Mouse (Mus musculus) midbrain, postnatal 0 days (tissue): Measurements from ENCODE around the gene Fbxw4. TPM values are rescaled to one million over a fixed set of nuclear protein-coding genes. Genes with fewer than 3 reads are reported as not detected.

Experiments
- ATAC-seq: fragments of 200-750 bp; cut with Nextera tagmentation; 2 replicates; pipeline ENCODE4 v1.8.0; 2017; ENCODE audit warnings: moderate number of reproducible peaks, mild to moderate bottlenecking, moderate TSS enrichment, moderate library complexity; ENCODE audit not compliant: low FRiP score
- DNase-seq: peaks from one replicate; pipeline ENCODE4 v3.0.0-alpha.2; 2015; ENCODE audit warnings: low spot score
- H3K27ac ChIP-seq: fragments of 300-500 bp; sonication (generic); 2 replicates; pipeline ENCODE4 v1.5.1; 2014; ENCODE audit warnings: low read depth, mild to moderate bottlenecking, low read length, mixed read lengths
- H3K27me3 ChIP-seq: fragments of 300-500 bp; sonication (generic); 2 replicates; pipeline ENCODE4 v1.6.1; 2014; ENCODE audit warnings: low read length, control low read depth, mixed read lengths; ENCODE audit not compliant: insufficient read depth
- H3K36me3 ChIP-seq: fragments of 300-500 bp; sonication (generic); 2 replicates; pipeline ENCODE4 v1.6.1; 2014; ENCODE audit warnings: low read length, control low read depth, mixed read lengths; ENCODE audit not compliant: insufficient read depth
- H3K4me1 ChIP-seq: fragments of 300-500 bp; sonication (generic); 2 replicates; pipeline ENCODE4 v1.6.1; 2014; ENCODE audit warnings: mild to moderate bottlenecking, control low read depth, antibody characterized with exemption, low read length, mixed read lengths; ENCODE audit not compliant: insufficient read depth
- H3K4me2 ChIP-seq: fragments of 300-500 bp; sonication (generic); 2 replicates; pipeline ENCODE4 v1.6.1; 2014; ENCODE audit warnings: low read depth, mild to moderate bottlenecking, low read length, mixed read lengths; ENCODE audit not compliant: poor library complexity, severe bottlenecking
- H3K4me3 ChIP-seq: fragments of 300-500 bp; sonication (generic); 2 replicates; pipeline ENCODE4 v1.5.1; 2014; ENCODE audit warnings: low read depth, mild to moderate bottlenecking, low read length, moderate library complexity
- H3K9ac ChIP-seq: fragments of 300-500 bp; sonication (generic); replicated peaks from 2 replicates; pipeline ENCODE4 v1.6.1; 2014; ENCODE audit warnings: mild to moderate bottlenecking, low read length, moderate library complexity, mixed read lengths; ENCODE audit not compliant: poor library complexity, severe bottlenecking
- H3K9me3 ChIP-seq: fragments of 300-500 bp; sonication (generic); 2 replicates; pipeline ENCODE4 v1.6.1; 2016; ENCODE audit warnings: low read length, control low read depth
- CTCF ChIP-seq: IDR thresholded peaks from 2 replicates; pipeline ENCODE4 v1.5.1; 2016; ENCODE audit warnings: antibody characterized with exemption, mild to moderate bottlenecking
- WGBS: fragments of 180-500 bp; shearing (Covaris S2); extraction: QIAGEN DNeasy Blood & Tissue Kit; methylation state at CpG from one replicate; pipeline ENCODE4 v1.1.7; 2014; 5-methylcytosine and 5-hydroxymethylcytosine counted together
- polyA plus RNA-seq: library from polyadenylated mRNA; unstranded; fragments of >200 nt; fragmentation: Nextera tagmentation; extraction: Ambion mirVana; gene quantifications from 2 replicates; pipeline ENCODE4 v1.2.1, GENCODE M21; 2015
- total RNA-seq: library from RNA; depleted of rRNA; stranded (reverse); fragments of >200 nt; gene quantifications from 2 replicates; pipeline ENCODE4 v1.2.3, GENCODE M21; 2014

Fbxw4 gene
- total and polyA plus RNA-seq, 2 experiments from 2014 or later, result 5.6 to 41.8 TPM

- no peak overlapping the region for H3K9ac ChIP-seq
- H3K9me3 ChIP-seq, result no peaks in the 10 kb centered on the region
- H3K4me2 ChIP-seq, result no peak overlapping the region
- no peak overlapping the region for H3K27ac ChIP-seq
- H3K36me3 ChIP-seq, result no peaks in the 10 kb centered on the region
- no peak for ATAC-seq
- H3K4me3 ChIP-seq, result no peak overlapping the region
- peak; percentile 40 for DNase-seq
- TF ChIP-seq CTCF, result peak; percentile 69
- 69% methylated on average over 1 of the region's 1 CpGs for WGBS
- H3K27me3 ChIP-seq, result peaks cover 2% of the 10 kb centered on the region; the same call in 1 of the 2 replicates
- 0 out of 2 replicates have a peak, but pooled peaks cover 7% of the 10 kb centered on the region for H3K4me1 ChIP-seq
These were observed 122.6 kb downstream of the Fbxw4 start for GRCm38 (mm10) chr19:45537505-45537904.

- WGBS, result 58% methylated on average over 6 of the region's 6 CpGs
- Histone ChIP-seq H3K27me3 (no peaks in the 10 kb centered on the region), H3K9ac (no peak overlapping the region), H3K4me1 (0 out of 2 replicates have a peak, but pooled peaks cover 3% of the 10 kb centered on the region), H3K4me3 (no peak overlapping the region), H3K27ac (no peak overlapping the region), H3K36me3 (no peaks in the 10 kb centered on the region), H3K4me2 (no peak overlapping the region), H3K9me3 (no peaks in the 10 kb centered on the region)
- TF ChIP-seq CTCF, result no peak
- ATAC-seq (no peak), DNase-seq (peak; percentile 37)
These were observed 124.2 kb downstream of the Fbxw4 start for GRCm38 (mm10) chr19:45535929-45536328.

GRCm38 (mm10) chr19:45535214-45535735, 124.8 kb downstream of the Fbxw4 start:
- 0 out of 2 replicates have a peak, but pooled peaks cover 2% of the 10 kb centered on the region for H3K36me3 ChIP-seq
- TF ChIP-seq CTCF, result no peak
- no peak overlapping the region for H3K4me2 ChIP-seq
- 83% methylated on average over 8 of the region's 8 CpGs for WGBS
- ATAC-seq (no peak), DNase-seq (no peak)
- no peaks in the 10 kb centered on the region for H3K4me1 ChIP-seq
- no peak overlapping the region for H3K4me3 ChIP-seq
- H3K27me3 ChIP-seq, result no peaks in the 10 kb centered on the region
- no peaks in the 10 kb centered on the region for H3K9me3 ChIP-seq
- no peak overlapping the region for H3K9ac ChIP-seq
- H3K27ac ChIP-seq, result no peak overlapping the region

- Histone ChIP-seq H3K9me3 (no peaks in the 10 kb centered on the region), H3K4me3 (no peak overlapping the region), H3K27ac (no peak overlapping the region), H3K4me1 (no peaks in the 10 kb centered on the region), H3K36me3 (peaks cover 16% of the 10 kb centered on the region), H3K27me3 (no peaks in the 10 kb centered on the region), H3K9ac (no peak overlapping the region), H3K4me2 (no peak overlapping the region)
- WGBS, result 63% methylated on average over 7 of the region's 7 CpGs
- DNase-seq (no peak), ATAC-seq (no peak)
- TF ChIP-seq CTCF, result no peak
These were observed 126.5 kb downstream of the Fbxw4 start for GRCm38 (mm10) chr19:45533617-45534016.

- H3K4me1 ChIP-seq, result no peaks in the 10 kb centered on the region
- no peak for DNase-seq
- no peak for TF ChIP-seq CTCF
- peaks cover 32% of the 10 kb centered on the region for H3K36me3 ChIP-seq
- no peak overlapping the region for H3K27ac ChIP-seq
- H3K27me3 ChIP-seq, result no peaks in the 10 kb centered on the region
- ATAC-seq, result no peak
- WGBS, result 70% methylated on average over 6 of the region's 6 CpGs
- no peak overlapping the region for H3K9ac ChIP-seq
- no peak overlapping the region for H3K4me3 ChIP-seq
- no peaks in the 10 kb centered on the region for H3K9me3 ChIP-seq
- no peak overlapping the region for H3K4me2 ChIP-seq
These were observed 128.6 kb downstream of the Fbxw4 start for GRCm38 (mm10) chr19:45531554-45531953.

- Histone ChIP-seq H3K27me3 (no peaks in the 10 kb centered on the region), H3K9ac (no peak overlapping the region), H3K36me3 (peaks cover 33% of the 10 kb centered on the region), H3K27ac (no peak overlapping the region), H3K4me3 (no peak overlapping the region), H3K4me2 (no peak overlapping the region), H3K9me3 (no peaks in the 10 kb centered on the region), H3K4me1 (no peaks in the 10 kb centered on the region)
- WGBS, result 85% methylated on average over 15 of the region's 15 CpGs
- ATAC-seq, result no peak
- DNase-seq, result no peak
- no peak for TF ChIP-seq CTCF
These were observed 129.7 kb downstream of the Fbxw4 start for GRCm38 (mm10) chr19:45530200-45530995.
